Mouse (Mus musculus) hindbrain, embryonic 10.5 days (tissue): ENCODE measurements around the gene Map2. TPM values are rescaled to one million over a fixed set of nuclear protein-coding genes. Genes with fewer than 3 reads are reported as not detected.

Experiments
- DNase-seq: peaks from one replicate; pipeline ENCODE4 v3.0.0-alpha.2; 2017; ENCODE audit warnings: low spot score
- H3K27ac ChIP-seq: fragments of 300-500 bp; sonication (generic); 2 replicates; pipeline ENCODE4 v1.5.1; 2016; ENCODE audit warnings: mild to moderate bottlenecking, moderate library complexity
- H3K27me3 ChIP-seq: fragments of 300-500 bp; sonication (generic); 2 replicates; pipeline ENCODE4 v1.6.1; 2016; ENCODE audit warnings: mild to moderate bottlenecking; ENCODE audit not compliant: poor library complexity, insufficient read depth, severe bottlenecking
- H3K36me3 ChIP-seq: fragments of 300-500 bp; sonication (generic); 2 replicates; pipeline ENCODE4 v1.6.1; 2016; ENCODE audit warnings: mild to moderate bottlenecking, moderate library complexity
- H3K4me1 ChIP-seq: fragments of 300-500 bp; sonication (generic); replicated peaks from 2 replicates; pipeline ENCODE4 v1.6.1; 2016; ENCODE audit warnings: mild to moderate bottlenecking
- H3K4me3 ChIP-seq: fragments of 300-500 bp; sonication (generic); 2 replicates; pipeline ENCODE4 v1.5.1; 2016; ENCODE audit warnings: mild to moderate bottlenecking, moderate library complexity
- H3K9me3 ChIP-seq: fragments of 300-500 bp; sonication (generic); 2 replicates; pipeline ENCODE4 v1.6.1; 2016; ENCODE audit warnings: mild to moderate bottlenecking, moderate library complexity
- WGBS: fragments of 180-500 bp; shearing (Covaris S2); methylation state at CpG from one replicate; pipeline ENCODE4 v1.1.7; 2016; 5-methylcytosine and 5-hydroxymethylcytosine counted together
- polyA plus RNA-seq: library from polyadenylated mRNA; unstranded; fragments of >200 nt; fragmentation: Nextera tagmentation; extraction: Ambion mirVana; gene quantifications from 2 replicates; pipeline ENCODE4 v1.2.1, GENCODE M21; 2016

Map2 gene
- polyA plus RNA-seq, 1 experiment from 2014 or later: 164 TPM

- DNase-seq: peak; percentile 40
- WGBS: 23% methylated on average over 9 of the region's 9 CpGs
These were observed 1.2 kb downstream of the Map2 start for GRCm38 (mm10) chr1:66176012-66176837.

GRCm38 (mm10) chr1:66176838-66177105 is 1.7 kb downstream of the Map2 start:
- H3K27me3 ChIP-seq: peaks cover 38% of the 10 kb centered on the region
- no peaks in the 10 kb centered on the region for H3K9me3 ChIP-seq
- DNase-seq: no peak
- peaks cover 29% of the 10 kb centered on the region for H3K4me1 ChIP-seq
- peak overlapping the region; percentile 89 for H3K27ac ChIP-seq
- H3K4me3 ChIP-seq: peak overlapping the region; percentile 78
- H3K36me3 ChIP-seq: 0 out of 2 replicates have a peak, but pooled peaks cover 4% of the 10 kb centered on the region
- WGBS: 57% methylated on average over 2 of the region's 2 CpGs

More at GRCm38 (mm10) chr1:66176012-66176837, 1.2 kb downstream of the Map2 start:
- Histone ChIP-seq H3K27me3 (peaks cover 38% of the 10 kb centered on the region), H3K9me3 (no peaks in the 10 kb centered on the region), H3K4me1 (peaks cover 29% of the 10 kb centered on the region), H3K27ac (peak overlapping the region; percentile 89), H3K4me3 (peak overlapping the region; percentile 78), H3K36me3 (0 out of 2 replicates have a peak, but pooled peaks cover under 1% of the 10 kb centered on the region)

- DNase-seq: no peak
- Histone ChIP-seq H3K27me3 (peaks cover 31% of the 10 kb centered on the region), H3K4me1 (peaks cover 29% of the 10 kb centered on the region), H3K4me3 (peak overlapping the region; percentile 78), H3K27ac (peak overlapping the region; percentile 16; the same call in 1 of the 2 replicates), H3K36me3 (0 out of 2 replicates have a peak, but pooled peaks cover 4% of the 10 kb centered on the region), H3K9me3 (no peaks in the 10 kb centered on the region)
- WGBS: 40% methylated on average over 4 of the region's 4 CpGs
These were observed 2.6 kb downstream of the Map2 start for GRCm38 (mm10) chr1:66177489-66178170.

- Histone ChIP-seq H3K4me3 (no peak overlapping the region), H3K27ac (no peak overlapping the region), H3K27me3 (no peaks in the 10 kb centered on the region), H3K4me1 (peaks cover 12% of the 10 kb centered on the region), H3K9me3 (no peaks in the 10 kb centered on the region), H3K36me3 (no peaks in the 10 kb centered on the region)
- WGBS: 66% methylated on average over 12 of the region's 12 CpGs
- DNase-seq: no peak
These were observed 12.1 kb downstream of the Map2 start for GRCm38 (mm10) chr1:66187016-66187681.

GRCm38 (mm10) chr1:66192401-66192800 is 17.3 kb downstream of the Map2 start:
- DNase-seq: no peak
- Histone ChIP-seq H3K4me1 (peaks cover 6% of the 10 kb centered on the region; the same call in 1 of the 2 replicates), H3K27ac (no peak overlapping the region), H3K36me3 (no peaks in the 10 kb centered on the region), H3K27me3 (no peaks in the 10 kb centered on the region), H3K4me3 (no peak overlapping the region), H3K9me3 (no peaks in the 10 kb centered on the region)
- WGBS: 93% methylated on average over 1 of the region's 1 CpGs

GRCm38 (mm10) chr1:66192891-66193290 is 17.8 kb downstream of the Map2 start:
- Histone ChIP-seq H3K4me1 (0 out of 2 replicates have a peak, but pooled peaks cover 3% of the 10 kb centered on the region), H3K36me3 (no peaks in the 10 kb centered on the region), H3K9me3 (no peaks in the 10 kb centered on the region), H3K27ac (no peak overlapping the region), H3K27me3 (no peaks in the 10 kb centered on the region), H3K4me3 (no peak overlapping the region)
- WGBS: 83% methylated on average over 2 of the region's 2 CpGs
- no peak for DNase-seq

- H3K36me3 ChIP-seq: no peaks in the 10 kb centered on the region
- H3K4me1 ChIP-seq: 0 out of 2 replicates have a peak, but pooled peaks cover 3% of the 10 kb centered on the region
- DNase-seq: no peak
- 77% methylated on average over 13 of the region's 13 CpGs for WGBS
- no peaks in the 10 kb centered on the region for H3K27me3 ChIP-seq
- H3K27ac ChIP-seq: no peak overlapping the region
- no peak overlapping the region for H3K4me3 ChIP-seq
- H3K9me3 ChIP-seq: no peaks in the 10 kb centered on the region
These were observed 20.1 kb downstream of the Map2 start for GRCm38 (mm10) chr1:66195040-66195726.

- Histone ChIP-seq H3K36me3 (no peaks in the 10 kb centered on the region), H3K27ac (no peak overlapping the region), H3K4me1 (0 out of 2 replicates have a peak, but pooled peaks cover 3% of the 10 kb centered on the region), H3K4me3 (no peak overlapping the region), H3K9me3 (no peaks in the 10 kb centered on the region), H3K27me3 (no peaks in the 10 kb centered on the region)
- DNase-seq: no peak
- WGBS: 88% methylated on average over 4 of the region's 4 CpGs
These were observed 21.2 kb downstream of the Map2 start for GRCm38 (mm10) chr1:66196240-66196639.

- WGBS: 90% methylated on average over 4 of the region's 4 CpGs
- H3K4me3 ChIP-seq: no peak overlapping the region
These were observed 21.6 kb downstream of the Map2 start for GRCm38 (mm10) chr1:66196716-66197115.

GRCm38 (mm10) chr1:66205517-66205916 is 30.4 kb downstream of the Map2 start:
- Histone ChIP-seq H3K4me3 (no peak overlapping the region), H3K36me3 (no peaks in the 10 kb centered on the region), H3K4me1 (no peaks in the 10 kb centered on the region), H3K27me3 (no peaks in the 10 kb centered on the region), H3K27ac (no peak overlapping the region), H3K9me3 (no peaks in the 10 kb centered on the region)
- DNase-seq: no peak
- 92% methylated on average over 2 of the region's 2 CpGs for WGBS

More at GRCm38 (mm10) chr1:66196716-66197115, 21.6 kb downstream of the Map2 start:
- Histone ChIP-seq H3K4me1 (0 out of 2 replicates have a peak, but pooled peaks cover 3% of the 10 kb centered on the region), H3K36me3 (no peaks in the 10 kb centered on the region), H3K27ac (no peak overlapping the region), H3K9me3 (no peaks in the 10 kb centered on the region), H3K27me3 (no peaks in the 10 kb centered on the region)
- no peak for DNase-seq

- no peak overlapping the region for H3K27ac ChIP-seq
- no peak for DNase-seq
- H3K4me1 ChIP-seq: no peaks in the 10 kb centered on the region
- H3K27me3 ChIP-seq: no peaks in the 10 kb centered on the region
- H3K9me3 ChIP-seq: no peaks in the 10 kb centered on the region
- H3K36me3 ChIP-seq: no peaks in the 10 kb centered on the region
- no peak overlapping the region for H3K4me3 ChIP-seq
- WGBS: 77% methylated on average over 3 of the region's 3 CpGs
These were observed 31.8 kb downstream of the Map2 start for GRCm38 (mm10) chr1:66206904-66207303.

GRCm38 (mm10) chr1:66211074-66211791 is 36.2 kb downstream of the Map2 start:
- no peaks in the 10 kb centered on the region for H3K9me3 ChIP-seq
- no peak for DNase-seq
- no peaks in the 10 kb centered on the region for H3K36me3 ChIP-seq
- no peaks in the 10 kb centered on the region for H3K4me1 ChIP-seq
- H3K27ac ChIP-seq: no peak overlapping the region
- H3K27me3 ChIP-seq: no peaks in the 10 kb centered on the region
- 83% methylated on average over 7 of the region's 7 CpGs for WGBS
- no peak overlapping the region for H3K4me3 ChIP-seq
